Mouse (Mus musculus): ENCODE measurements around the gene 4931409K22Rik. TPM values are rescaled to one million over a fixed set of nuclear protein-coding genes. Genes with fewer than 3 reads are reported as not detected.

Gene 4931409K22Rik
- not detected in 4 replicates for total RNA-seq (2023)

DNA sequence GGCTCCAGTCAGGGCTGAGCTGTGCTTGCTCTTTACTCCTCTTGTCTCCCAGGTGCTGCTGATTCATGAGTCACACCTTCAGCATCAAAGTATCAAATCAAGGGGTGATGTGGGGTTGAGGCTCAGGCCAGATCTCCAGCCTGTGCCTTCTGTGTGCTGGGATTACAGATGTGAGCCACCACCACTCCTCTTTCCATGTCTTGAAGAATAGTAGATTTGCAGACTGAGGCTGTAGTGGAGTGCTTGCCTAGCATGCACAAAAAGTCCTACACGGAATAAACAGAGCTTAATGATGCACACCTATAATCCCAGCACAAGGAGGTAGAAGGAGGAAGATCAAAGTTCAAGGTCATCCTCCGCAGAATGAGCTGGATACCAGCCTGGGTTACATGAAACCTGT, at the start of gene 4931409K22Rik:
Gene 4931409K22Rik, minus strand, starts transcription at position 101 of the 400 bp plus-strand sequence.

DNA sequence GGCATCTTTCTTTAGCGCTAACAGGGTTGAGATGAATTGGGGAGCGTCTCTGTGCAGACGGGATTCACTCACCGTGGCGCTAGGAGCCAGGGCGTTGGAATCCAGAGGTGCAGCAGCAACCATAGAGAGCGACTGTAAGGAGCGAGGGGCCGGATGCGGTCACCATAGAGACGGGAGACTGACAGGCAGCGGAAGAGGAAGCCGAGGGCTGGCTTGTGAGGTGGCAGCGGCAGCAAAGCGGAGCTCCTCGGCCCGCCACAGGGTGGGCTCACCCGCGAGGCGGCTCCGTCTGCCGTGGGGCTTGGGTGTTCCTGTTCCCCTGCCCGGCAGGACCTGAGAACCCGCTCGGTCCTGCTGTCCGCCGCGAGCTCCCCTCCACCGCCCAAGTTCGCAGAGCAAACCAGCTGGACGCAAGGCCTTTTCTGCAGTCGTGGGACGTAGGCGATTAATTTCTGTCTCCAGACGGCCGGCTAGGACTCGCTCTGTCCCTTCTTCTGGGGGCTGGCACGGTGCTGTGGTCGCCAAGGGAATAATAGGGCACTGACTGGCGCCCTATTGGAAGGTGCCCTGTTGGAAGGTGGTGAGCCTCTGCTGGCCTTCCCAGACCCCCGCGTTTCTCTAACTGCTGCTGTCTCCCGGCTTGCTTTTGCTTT, 30.1 kb upstream of the 4931409K22Rik start, which contains the start of gene Chpf2:
Gene Chpf2, plus strand, starts transcription at position 195 of the 653 bp plus-strand sequence.

DNA sequence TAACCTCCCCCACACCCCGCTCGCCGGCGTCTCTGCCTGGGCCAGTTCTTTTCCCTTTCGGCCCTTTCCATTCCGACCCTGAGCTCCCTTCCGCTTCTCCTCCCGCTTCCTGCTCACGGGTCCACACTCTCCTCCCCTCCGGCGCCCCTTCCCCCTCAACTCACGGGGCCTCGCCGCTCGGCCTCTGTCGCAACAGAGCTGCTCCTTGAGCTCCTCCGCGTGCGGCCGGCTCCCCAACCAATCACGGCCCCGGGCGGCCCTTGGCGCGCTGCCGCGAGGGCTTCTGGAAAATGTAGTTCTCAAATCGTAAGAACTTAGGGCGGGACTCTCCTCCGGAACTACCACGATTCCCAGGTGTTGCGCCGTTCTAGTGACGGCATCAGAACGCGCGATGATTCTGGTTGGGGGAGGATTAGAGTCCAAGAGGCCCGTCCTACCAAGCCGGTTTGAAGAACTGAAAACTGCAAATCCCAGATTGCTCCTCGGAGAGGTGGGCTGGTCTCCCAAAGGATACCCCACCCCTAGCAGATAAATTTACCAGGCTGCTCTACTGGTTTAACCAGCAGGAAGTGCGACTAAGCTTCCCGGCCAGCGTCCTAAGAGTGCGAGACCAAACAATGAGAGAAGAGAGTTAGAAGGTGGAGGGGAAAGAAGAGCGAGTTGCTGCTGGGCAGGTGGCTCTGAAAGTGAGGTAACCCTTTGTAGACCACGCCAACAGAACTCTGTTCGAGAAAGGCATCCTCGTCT, 20.7 kb upstream of the 4931409K22Rik start, which contains the start of gene Abcf2:
Gene Abcf2, minus strand, starts transcription at position 285 of the 747 bp plus-strand sequence.

DNA sequence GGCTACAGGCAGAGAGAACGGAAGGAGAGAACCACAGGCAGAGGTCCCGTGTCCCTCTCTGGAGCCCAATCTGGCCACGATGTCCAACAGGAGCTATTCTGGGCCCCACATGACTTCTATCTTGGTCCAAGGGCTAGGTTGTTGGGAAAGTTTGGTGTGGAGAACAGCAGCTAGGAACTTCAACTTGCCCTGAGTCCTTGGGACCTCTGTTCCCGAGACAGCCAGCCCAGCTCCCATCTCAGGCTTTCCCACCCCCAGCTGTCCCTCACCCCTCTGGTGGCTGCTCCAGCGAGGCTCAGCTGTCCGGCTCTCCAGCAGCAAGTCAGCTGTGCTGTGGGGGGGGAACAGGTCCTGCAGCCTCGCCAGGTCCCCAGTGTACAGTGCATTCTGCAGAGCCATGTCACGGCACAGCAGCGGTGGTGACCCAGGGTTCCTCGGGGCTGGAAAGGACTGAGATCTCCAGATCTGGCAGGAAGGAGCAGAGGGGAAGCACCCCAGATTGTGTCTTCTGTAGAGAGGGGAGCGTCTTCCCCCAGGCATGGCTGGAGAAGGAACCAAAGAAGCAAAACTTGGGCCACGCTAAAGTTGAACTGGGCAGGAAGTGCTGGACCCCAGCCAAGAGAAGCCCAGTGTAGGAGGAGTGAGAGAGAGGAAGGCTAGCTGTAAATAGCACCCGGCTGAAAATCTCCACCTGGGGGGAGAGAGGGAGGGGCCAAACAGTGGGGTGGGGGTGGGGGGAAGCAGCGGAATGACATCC, 16.0 kb downstream of the 4931409K22Rik start, which contains the start of gene Asb10:
Gene Asb10, minus strand, starts transcription at position 592 of the 757 bp plus-strand sequence.

DNA sequence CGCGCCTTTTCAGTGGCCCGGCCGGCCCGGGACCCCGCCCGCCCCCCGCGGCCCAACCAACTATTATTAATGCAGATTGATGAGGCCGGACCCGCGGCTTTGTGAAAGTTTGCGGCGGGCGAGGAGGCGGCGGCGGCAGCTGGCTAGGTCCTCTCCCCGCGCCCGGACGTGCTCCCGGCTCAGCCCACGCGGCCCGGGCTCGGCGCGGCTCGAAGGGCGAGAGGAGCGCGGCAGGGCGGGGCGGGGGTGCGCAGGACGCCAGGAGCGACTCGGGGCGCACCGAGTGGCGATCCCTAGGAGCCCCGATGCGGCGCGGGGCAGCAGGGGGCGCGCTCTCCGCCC, 29.7 kb downstream of the 4931409K22Rik start, which contains the start of gene Gbx1:
Gene Gbx1, minus strand, starts transcription at position 314 of the 342 bp plus-strand sequence.

Other genes starting within 250 kb of the 4931409K22Rik start
- not detected in 4 replicates for gene Kcnh2, start 205.2 kb downstream of the 4931409K22Rik start, total RNA-seq (2023)
- 0.15 to 0.40 TPM in 2 of 4 replicates, not detected in the others for gene Nos3, start 192.0 kb downstream of the 4931409K22Rik start, total RNA-seq (2023)
- not detected in 4 replicates for gene Atg9b, start 164.7 kb downstream of the 4931409K22Rik start, total RNA-seq (2023)
- 19.2 to 30.7 TPM (median 25.6 TPM) in 4 replicates for gene Abcb8, start 163.1 kb downstream of the 4931409K22Rik start, total RNA-seq (2023)
- gene Asic3, start 143.4 kb downstream of the 4931409K22Rik start, total RNA-seq (2023) = 0.34 to 0.80 TPM (median 0.49 TPM) in 3 of 4 replicates, not detected in the other
- 31.5 to 43.7 TPM (median 33.8 TPM) in 4 replicates for gene Cdk5, start 133.3 kb downstream of the 4931409K22Rik start, total RNA-seq (2023)
- 54.4 to 79.1 TPM (median 68.6 TPM) in 4 replicates for gene Slc4a2, start 133.0 kb downstream of the 4931409K22Rik start, total RNA-seq (2023)
- gene Fastk, start 111.5 kb downstream of the 4931409K22Rik start, total RNA-seq (2023) = 89.9 to 105 TPM (median 103 TPM) in 4 replicates
- gene Tmub1, start 109.0 kb downstream of the 4931409K22Rik start, total RNA-seq (2023) = 19.1 to 23.1 TPM (median 21.2 TPM) in 4 replicates
- gene Agap3, start 104.6 kb downstream of the 4931409K22Rik start, total RNA-seq (2023) = 41.8 to 52.0 TPM (median 49.9 TPM) in 4 replicates
- gene Gbx1, start 29.6 kb downstream of the 4931409K22Rik start, total RNA-seq (2023) = not detected in 4 replicates
- not detected in 4 replicates for gene Asb10, start 15.8 kb downstream of the 4931409K22Rik start, total RNA-seq (2023)
- 35.4 to 41.6 TPM (median 38.9 TPM) in 4 replicates for gene Abcf2, start 20.7 kb upstream of the 4931409K22Rik start, total RNA-seq (2023)
- 32.7 to 39.8 TPM (median 34.7 TPM) in 4 replicates for gene Chpf2, start 29.9 kb upstream of the 4931409K22Rik start, total RNA-seq (2023)
- not detected in 4 replicates for gene Smarcd3, start 67.6 kb upstream of the 4931409K22Rik start, total RNA-seq (2023)
- gene Nub1, start 128.7 kb upstream of the 4931409K22Rik start, total RNA-seq (2023) = 90.3 to 94.0 TPM (median 92.4 TPM) in 4 replicates
- not detected in 4 replicates for gene Wdr86, start 173.9 kb upstream of the 4931409K22Rik start, total RNA-seq (2023)
- gene Crygn, start 201.2 kb upstream of the 4931409K22Rik start, total RNA-seq (2023) = not detected in 4 replicates

All from B cell, adult 62 days (primary cell).